Mouse (Mus musculus) embryonic facial prominence, embryonic 15.5 days (tissue): ENCODE measurements around the gene Porcn. TPM values are rescaled to one million over a fixed set of nuclear protein-coding genes. Genes with fewer than 3 reads are reported as not detected.

ENCODE experiments used
- ATAC-seq: fragments of 200-750 bp; cut with Nextera tagmentation; 2 replicates; pipeline ENCODE4 v1.8.0; 2017; ENCODE audit warnings: low read depth, moderate TSS enrichment; ENCODE audit not compliant: insufficient number of reproducible peaks, low FRiP score, low TSS enrichment
- H3K27ac ChIP-seq: fragments of 300-500 bp; sonication (generic); replicated peaks from 2 replicates; pipeline ENCODE4 v1.5.1; 2015; ENCODE audit warnings: mild to moderate bottlenecking, inconsistent platforms
- H3K27me3 ChIP-seq: fragments of 300-500 bp; sonication (generic); 2 replicates; pipeline ENCODE4 v1.6.1; 2015; ENCODE audit warnings: inconsistent platforms
- H3K36me3 ChIP-seq: fragments of 300-500 bp; sonication (generic); 2 replicates; pipeline ENCODE4 v1.6.1; 2015; ENCODE audit warnings: mild to moderate bottlenecking, inconsistent platforms
- H3K4me1 ChIP-seq: fragments of 300-500 bp; sonication (generic); 2 replicates; pipeline ENCODE4 v1.6.1; 2015; ENCODE audit warnings: inconsistent platforms
- H3K4me2 ChIP-seq: fragments of 300-500 bp; sonication (generic); replicated peaks from 2 replicates; pipeline ENCODE4 v1.6.1; 2015; ENCODE audit warnings: mild to moderate bottlenecking, inconsistent platforms
- H3K4me3 ChIP-seq: fragments of 300-500 bp; sonication (generic); replicated peaks from 2 replicates; pipeline ENCODE4 v1.5.1; 2015; ENCODE audit warnings: mild to moderate bottlenecking, inconsistent platforms
- H3K9ac ChIP-seq: fragments of 300-500 bp; sonication (generic); 2 replicates; pipeline ENCODE4 v1.6.1; 2015; ENCODE audit warnings: inconsistent platforms
- H3K9me3 ChIP-seq: fragments of 300-500 bp; sonication (generic); replicated peaks from 2 replicates; pipeline ENCODE4 v1.6.1; 2016; ENCODE audit warnings: inconsistent platforms
- WGBS: fragments of 180-500 bp; shearing (Covaris S2); methylation state at CpG from one replicate; pipeline ENCODE4 v1.1.7; 2015; 5-methylcytosine and 5-hydroxymethylcytosine counted together
- polyA plus RNA-seq: library from polyadenylated mRNA; unstranded; fragments of >200 nt; fragmentation: Nextera tagmentation; extraction: Ambion mirVana; gene quantifications from 2 replicates; pipeline ENCODE4 v1.2.1, GENCODE M21; 2015

Gene Porcn
- polyA plus RNA-seq: 10.5 and 11.7 TPM in 2 replicates

GRCm38 (mm10) chrX:8206015-8206693, at the start of gene Porcn:
Porcn (minus strand) TSS chrX:8206525.
- no peak within 1 kb of the TSS for H3K27ac ChIP-seq
- 9% methylated on average over 45 of the region's 46 CpGs for WGBS

GRCm38 (mm10) chrX:8255807-8256206, 49.5 kb upstream of the Porcn start:
- Histone ChIP-seq H3K4me3 (no peak overlapping the region), H3K27me3 (no peaks in the 10 kb centered on the region), H3K9ac (no peak overlapping the region), H3K4me2 (no peak overlapping the region), H3K4me1 (peaks cover 8% of the 10 kb centered on the region; the same call in 1 of the 2 replicates), H3K27ac (no peak overlapping the region), H3K9me3 (no peaks in the 10 kb centered on the region), H3K36me3 (no peaks in the 10 kb centered on the region)
- WGBS: 40% methylated on average over 4 of the region's 6 CpGs
- ATAC-seq: no peak

More at GRCm38 (mm10) chrX:8206015-8206693, at the start of gene Porcn:
- Histone ChIP-seq H3K27me3 (no peaks in the 10 kb centered on the region), H3K4me3 (peak within 1 kb of the TSS; percentile 55), H3K4me1 (no peaks in the 10 kb centered on the region), H3K4me2 (peak within 1 kb of the TSS; percentile 64), H3K9ac (peak within 1 kb of the TSS; percentile 21; the same call in 1 of the 2 replicates), H3K9me3 (no peaks in the 10 kb centered on the region), H3K36me3 (no peaks in the 10 kb centered on the region)
- ATAC-seq: peak; percentile 89

- no peak overlapping the region for H3K9ac ChIP-seq
- no peaks in the 10 kb centered on the region for H3K9me3 ChIP-seq
- H3K4me1 ChIP-seq: peaks cover 8% of the 10 kb centered on the region; the same call in 1 of the 2 replicates
Measured at GRCm38 (mm10) chrX:8253711-8254110, 47.4 kb upstream of the Porcn start.

DNA sequence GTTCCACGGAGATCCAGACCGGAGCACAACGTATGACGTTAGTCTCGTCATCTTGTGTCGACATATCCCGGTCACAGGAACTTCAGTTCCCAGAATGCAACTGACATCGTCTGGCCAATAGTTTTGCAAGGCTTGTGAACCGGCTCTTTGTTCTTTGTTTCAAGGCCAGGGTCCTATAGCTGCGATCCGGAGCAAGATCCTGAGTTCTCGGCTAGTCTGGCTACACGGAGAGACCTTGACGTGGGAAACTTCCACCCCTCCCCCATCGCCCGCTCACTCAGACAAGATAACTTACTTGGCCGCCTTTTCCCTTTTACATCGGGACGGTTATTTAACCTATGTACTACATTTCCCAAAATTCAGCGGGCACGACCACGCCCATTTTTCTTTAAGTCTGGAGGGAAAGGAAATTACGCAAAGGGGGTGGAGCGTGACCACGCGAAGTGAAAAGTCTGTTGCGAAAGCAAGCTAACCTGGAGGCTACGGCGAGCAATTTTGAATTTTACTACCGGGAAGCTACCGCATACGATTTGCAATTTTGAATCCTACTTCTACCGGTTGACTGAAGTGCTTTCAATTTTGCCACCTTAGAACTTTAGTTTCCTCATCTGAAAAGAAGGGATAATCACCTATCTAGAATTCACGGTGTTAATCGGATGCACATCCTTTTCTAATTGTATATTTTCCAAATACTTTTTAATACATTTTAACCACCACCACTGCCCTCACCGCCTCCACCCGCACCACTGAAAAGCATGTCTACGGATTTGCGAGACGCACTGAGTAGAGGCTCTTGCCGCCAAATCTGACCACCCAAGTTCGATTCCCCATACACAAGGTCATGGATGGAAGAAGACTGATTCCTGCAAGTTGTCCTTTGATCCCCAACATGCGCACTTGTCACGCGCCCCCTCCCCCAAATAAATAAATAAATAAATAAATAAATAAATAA, 46.3 kb upstream of the Porcn start, which contains the start of gene Ftsj1:
Gene Ftsj1 (minus strand): TSS at position 73 of the 952 bp plus-strand sequence.
- H3K27ac ChIP-seq: peak within 1 kb of the TSS; percentile 75; the same call in 1 of the 2 replicates
- H3K36me3 ChIP-seq: no peaks in the 10 kb centered on the region
- no peaks in the 10 kb centered on the region for H3K27me3 ChIP-seq
- ATAC-seq: peak; percentile 90
- peaks cover 8% of the 10 kb centered on the region; the same call in 1 of the 2 replicates for H3K4me1 ChIP-seq
- peak within 1 kb of the TSS; percentile 50 for H3K4me2 ChIP-seq
- H3K4me3 ChIP-seq: peak within 1 kb of the TSS; percentile 57
- H3K9me3 ChIP-seq: no peaks in the 10 kb centered on the region
- 14% methylated on average over 45 of the region's 45 CpGs for WGBS
- H3K9ac ChIP-seq: peak within 1 kb of the TSS; percentile 45

More at GRCm38 (mm10) chrX:8253711-8254110, 47.4 kb upstream of the Porcn start:
- H3K4me2 ChIP-seq: no peak overlapping the region
- H3K27me3 ChIP-seq: no peaks in the 10 kb centered on the region
- no peak overlapping the region for H3K27ac ChIP-seq
- WGBS: 89% methylated on average over 2 of the region's 2 CpGs
- no peak overlapping the region for H3K4me3 ChIP-seq
- H3K36me3 ChIP-seq: no peaks in the 10 kb centered on the region
- ATAC-seq: no peak

GRCm38 (mm10) chrX:8251789-8252333, 45.5 kb upstream of the Porcn start:
- peak; percentile 40 for ATAC-seq
- Histone ChIP-seq H3K4me3 (peak overlapping the region; percentile 57), H3K27ac (0 out of 2 replicates have a peak overlapping the region, but pooled peaks have one; percentile 75), H3K9ac (peak overlapping the region; percentile 40), H3K4me1 (peaks cover 8% of the 10 kb centered on the region; the same call in 1 of the 2 replicates), H3K4me2 (peak overlapping the region; percentile 50), H3K36me3 (no peaks in the 10 kb centered on the region), H3K9me3 (no peaks in the 10 kb centered on the region), H3K27me3 (no peaks in the 10 kb centered on the region)
- WGBS: 16% methylated on average over 18 of the region's 18 CpGs

DNA sequence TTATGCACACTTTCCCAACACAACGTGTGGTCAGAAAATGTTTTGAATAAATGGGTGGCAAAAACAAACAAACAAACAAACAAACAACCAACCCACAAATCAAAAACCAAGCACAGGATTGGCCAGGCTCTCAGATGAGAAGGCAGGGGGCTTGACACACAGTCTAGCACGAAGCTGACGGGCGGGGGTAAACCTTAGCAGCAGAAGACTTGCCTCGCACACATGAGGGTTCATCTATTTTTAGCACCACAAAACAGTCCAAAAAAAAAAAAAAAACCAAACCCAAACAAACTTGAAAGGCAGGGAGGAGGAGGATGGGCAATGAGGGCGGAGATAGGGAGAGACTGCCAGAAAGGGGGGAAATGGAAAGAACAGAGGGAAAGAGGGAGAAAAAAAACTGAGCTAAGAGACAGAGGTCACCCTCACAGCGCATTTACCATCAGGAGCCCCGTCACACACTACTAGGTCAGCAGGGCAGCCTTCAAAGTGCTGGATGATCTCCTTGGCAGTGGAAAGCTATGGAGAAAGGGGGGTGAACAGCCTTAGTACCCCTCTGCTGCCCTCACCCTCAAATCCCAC, 42.3 kb upstream of the Porcn start:
- Histone ChIP-seq H3K4me1 (peaks cover 8% of the 10 kb centered on the region; the same call in 1 of the 2 replicates), H3K9me3 (no peaks in the 10 kb centered on the region), H3K9ac (no peak overlapping the region), H3K27me3 (no peaks in the 10 kb centered on the region), H3K27ac (no peak overlapping the region), H3K4me3 (no peak overlapping the region), H3K36me3 (no peaks in the 10 kb centered on the region), H3K4me2 (no peak overlapping the region)
- WGBS: 81% methylated on average over 8 of the region's 8 CpGs
- ATAC-seq: no peak

DNA sequence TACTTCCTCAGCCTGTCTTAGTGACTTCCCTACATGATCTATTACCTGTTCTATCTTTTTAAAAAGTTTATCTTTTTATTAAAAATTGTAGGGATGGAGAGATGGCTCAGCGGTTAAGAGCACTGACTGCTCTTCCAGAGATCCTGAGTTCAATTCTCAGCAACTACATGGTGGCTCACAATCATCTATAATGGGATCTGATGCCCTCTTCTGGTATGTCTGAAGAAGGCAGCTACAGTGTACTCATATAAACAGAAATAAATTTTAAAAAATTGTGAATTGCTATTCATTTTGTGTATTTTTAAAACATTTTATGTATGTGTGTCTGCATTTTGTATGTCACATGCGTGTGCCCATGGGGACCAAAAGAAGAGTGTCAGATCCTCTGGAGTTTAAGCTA, 41.4 kb upstream of the Porcn start:
- Histone ChIP-seq H3K4me2 (no peak overlapping the region), H3K4me3 (no peak overlapping the region), H3K9me3 (no peaks in the 10 kb centered on the region), H3K4me1 (peaks cover 8% of the 10 kb centered on the region; the same call in 1 of the 2 replicates), H3K9ac (no peak overlapping the region), H3K36me3 (no peaks in the 10 kb centered on the region), H3K27ac (no peak overlapping the region), H3K27me3 (no peaks in the 10 kb centered on the region)
- 89% methylated on average over 2 of the region's 2 CpGs for WGBS
- no peak for ATAC-seq

DNA sequence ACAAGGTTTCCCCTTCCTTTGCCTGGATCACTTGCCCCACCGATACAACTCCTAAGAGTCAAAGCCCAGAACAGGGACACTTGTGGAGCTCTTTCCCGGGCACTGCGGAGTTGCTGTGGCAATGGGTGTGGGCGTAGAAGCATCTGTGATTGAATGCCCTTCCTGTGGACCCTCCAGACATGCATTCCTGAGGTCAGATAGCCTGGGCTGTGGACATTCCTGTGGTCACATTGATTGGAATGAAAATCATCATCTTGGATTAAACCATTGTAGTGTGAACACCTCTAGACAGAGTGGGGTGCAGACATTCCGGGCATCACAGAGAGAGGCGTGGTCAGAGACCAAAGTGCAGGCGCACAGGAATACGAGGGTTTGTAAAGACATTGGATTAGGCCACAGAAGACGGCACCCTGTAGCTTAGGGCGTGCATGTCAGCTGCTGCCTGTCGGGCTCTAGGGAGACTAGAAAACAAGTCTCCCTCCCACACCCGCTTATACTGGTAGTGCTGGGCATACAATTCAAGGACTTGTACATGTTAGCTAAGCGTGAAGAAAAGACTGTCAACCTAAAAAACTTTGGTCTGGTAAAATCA, 32.6 kb upstream of the Porcn start:
- H3K27me3 ChIP-seq: no peaks in the 10 kb centered on the region
- H3K4me3 ChIP-seq: no peak overlapping the region
- ATAC-seq: peak; percentile 65; the same call in 1 of the 2 replicates
- no peak overlapping the region for H3K27ac ChIP-seq
- no peaks in the 10 kb centered on the region for H3K36me3 ChIP-seq
- 69% methylated on average over 13 of the region's 13 CpGs for WGBS
- no peak overlapping the region for H3K9ac ChIP-seq
- H3K4me1 ChIP-seq: no peaks in the 10 kb centered on the region
- H3K9me3 ChIP-seq: no peaks in the 10 kb centered on the region
- no peak overlapping the region for H3K4me2 ChIP-seq

GRCm38 (mm10) chrX:8236704-8237103, 30.4 kb upstream of the Porcn start:
- no peaks in the 10 kb centered on the region for H3K9me3 ChIP-seq
- ATAC-seq: no peak
- no peaks in the 10 kb centered on the region for H3K4me1 ChIP-seq
- H3K4me3 ChIP-seq: no peak overlapping the region
- H3K36me3 ChIP-seq: no peaks in the 10 kb centered on the region
- 71% methylated on average over 2 of the region's 2 CpGs for WGBS
- H3K4me2 ChIP-seq: no peak overlapping the region
- no peaks in the 10 kb centered on the region for H3K27me3 ChIP-seq
- H3K9ac ChIP-seq: no peak overlapping the region
- no peak overlapping the region for H3K27ac ChIP-seq

DNA sequence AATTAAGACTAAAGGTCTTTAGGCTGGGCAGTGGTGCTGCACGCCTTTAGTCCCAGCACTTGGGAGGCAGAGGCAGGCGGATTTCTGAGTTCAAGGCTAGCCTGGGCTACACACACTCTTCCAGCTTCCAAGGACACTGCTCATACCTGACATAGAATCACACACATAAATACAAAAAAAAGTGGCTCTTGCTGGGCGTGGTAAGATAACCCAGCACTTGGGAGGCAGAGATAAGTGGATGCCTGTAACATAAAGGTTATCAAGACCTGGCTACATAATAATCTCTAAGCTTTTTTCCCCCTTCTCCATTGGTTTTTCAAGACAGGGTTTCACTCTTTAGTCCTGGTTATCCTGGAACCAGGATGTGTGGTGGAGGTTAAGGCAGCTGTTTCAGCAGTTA, 27.3 kb upstream of the Porcn start:
- no peaks in the 10 kb centered on the region for H3K9me3 ChIP-seq
- H3K36me3 ChIP-seq: no peaks in the 10 kb centered on the region
- no peak for ATAC-seq
- H3K4me3 ChIP-seq: no peak overlapping the region
- no peaks in the 10 kb centered on the region for H3K27me3 ChIP-seq
- H3K4me2 ChIP-seq: no peak overlapping the region
- WGBS: 82% methylated on average over 3 of the region's 3 CpGs
- no peak overlapping the region for H3K27ac ChIP-seq
- H3K4me1 ChIP-seq: no peaks in the 10 kb centered on the region
- no peak overlapping the region for H3K9ac ChIP-seq
